Mouse (Mus musculus): ENCODE data around the gene Pced1b. TPM values are rescaled to one million over a fixed set of nuclear protein-coding genes. Genes with fewer than 3 reads are reported as not detected.

Gene Pced1b
- polyA plus RNA-seq, 1 experiment from 2014 or later: 5.7 TPM

- H3K4me3 ChIP-seq (ENCODE audit: low read depth, low read length): no peak overlapping the region
- no peak for ATAC-seq (replicated peaks; ENCODE audit: low FRiP score, low TSS enrichment, low read depth)
- no peak for DNase-seq (ENCODE audit: low spot score)
- H3K27me3 ChIP-seq (replicated peaks; ENCODE audit: control insufficient read depth, insufficient read depth, low read length): no peaks in the 10 kb centered on the region
- 89% methylated on average over 4 of the region's 4 CpGs for WGBS
- H3K4me1 ChIP-seq (replicated peaks; ENCODE audit: control insufficient read depth, insufficient read depth, low read length): 0 out of 2 replicates have a peak, but pooled peaks cover 2% of the 10 kb centered on the region
- no peak overlapping the region for H3K4me2 ChIP-seq (ENCODE audit: low read length)
- H3K27ac ChIP-seq (ENCODE audit: low read depth): no peak overlapping the region
- H3K36me3 ChIP-seq (ENCODE audit: control insufficient read depth, insufficient read depth, low read length): no peaks in the 10 kb centered on the region
- no peak overlapping the region for H3K9ac ChIP-seq (ENCODE audit: low read length)
- H3K9me3 ChIP-seq (ENCODE audit: control insufficient read depth, low read length): no peaks in the 10 kb centered on the region
Measured at GRCm38 (mm10) chr15:97389577-97389976, 142.7 kb downstream of the Pced1b start.

GRCm38 (mm10) chr15:97390778-97391177, 143.9 kb downstream of the Pced1b start:
- H3K4me2 ChIP-seq (ENCODE audit: low read length): no peak overlapping the region
- 0 out of 2 replicates have a peak, but pooled peaks cover 4% of the 10 kb centered on the region for H3K4me1 ChIP-seq (replicated peaks; ENCODE audit: control insufficient read depth, insufficient read depth, low read length)
- H3K36me3 ChIP-seq (ENCODE audit: control insufficient read depth, insufficient read depth, low read length): no peaks in the 10 kb centered on the region
- no peak overlapping the region for H3K27ac ChIP-seq (ENCODE audit: low read depth)
- H3K27me3 ChIP-seq (replicated peaks; ENCODE audit: control insufficient read depth, insufficient read depth, low read length): no peaks in the 10 kb centered on the region
- H3K9me3 ChIP-seq (ENCODE audit: control insufficient read depth, low read length): no peaks in the 10 kb centered on the region
- H3K9ac ChIP-seq (ENCODE audit: low read length): no peak overlapping the region
- no peak for DNase-seq (ENCODE audit: low spot score)
- no peak overlapping the region for H3K4me3 ChIP-seq (ENCODE audit: low read depth, low read length)
- no peak for ATAC-seq (replicated peaks; ENCODE audit: low FRiP score, low TSS enrichment, low read depth)
- 94% methylated on average over 2 of the region's 2 CpGs for WGBS

GRCm38 (mm10) chr15:97391436-97391835, 144.5 kb downstream of the Pced1b start:
- Histone ChIP-seq H3K9ac (ENCODE audit: low read length) (no peak overlapping the region), H3K4me1 (replicated peaks; ENCODE audit: control insufficient read depth, insufficient read depth, low read length) (0 out of 2 replicates have a peak, but pooled peaks cover 4% of the 10 kb centered on the region), H3K27ac (ENCODE audit: low read depth) (no peak overlapping the region), H3K4me2 (ENCODE audit: low read length) (no peak overlapping the region), H3K36me3 (ENCODE audit: control insufficient read depth, insufficient read depth, low read length) (no peaks in the 10 kb centered on the region), H3K4me3 (ENCODE audit: low read depth, low read length) (no peak overlapping the region), H3K9me3 (ENCODE audit: control insufficient read depth, low read length) (no peaks in the 10 kb centered on the region), H3K27me3 (replicated peaks; ENCODE audit: control insufficient read depth, insufficient read depth, low read length) (no peaks in the 10 kb centered on the region)
- DNase-seq (ENCODE audit: low spot score) (no peak), ATAC-seq (replicated peaks; ENCODE audit: low FRiP score, low TSS enrichment, low read depth) (no peak)
- 94% methylated on average over 2 of the region's 2 CpGs for WGBS

GRCm38 (mm10) chr15:97394561-97394960, 147.7 kb downstream of the Pced1b start:
- DNase-seq (ENCODE audit: low spot score): no peak

GRCm38 (mm10) chr15:97396586-97397299, 149.8 kb downstream of the Pced1b start:
- H3K4me2 ChIP-seq (ENCODE audit: low read length): no peak overlapping the region
- DNase-seq (ENCODE audit: low spot score) (no peak), ATAC-seq (replicated peaks; ENCODE audit: low FRiP score, low TSS enrichment, low read depth) (no peak)
- H3K36me3 ChIP-seq (ENCODE audit: control insufficient read depth, insufficient read depth, low read length): no peaks in the 10 kb centered on the region
- no peak overlapping the region for H3K27ac ChIP-seq (ENCODE audit: low read depth)
- WGBS: 88% methylated on average over 4 of the region's 4 CpGs
- 0 out of 2 replicates have a peak, but pooled peaks cover 4% of the 10 kb centered on the region for H3K4me1 ChIP-seq (replicated peaks; ENCODE audit: control insufficient read depth, insufficient read depth, low read length)
- H3K4me3 ChIP-seq (ENCODE audit: low read depth, low read length): no peak overlapping the region
- no peak overlapping the region for H3K9ac ChIP-seq (ENCODE audit: low read length)
- H3K27me3 ChIP-seq (replicated peaks; ENCODE audit: control insufficient read depth, insufficient read depth, low read length): no peaks in the 10 kb centered on the region
- H3K9me3 ChIP-seq (ENCODE audit: control insufficient read depth, low read length): no peaks in the 10 kb centered on the region

More at GRCm38 (mm10) chr15:97394561-97394960, 147.7 kb downstream of the Pced1b start:
- no peak for ATAC-seq (replicated peaks; ENCODE audit: low FRiP score, low TSS enrichment, low read depth)
- H3K4me1 ChIP-seq (replicated peaks; ENCODE audit: control insufficient read depth, insufficient read depth, low read length): 0 out of 2 replicates have a peak, but pooled peaks cover 4% of the 10 kb centered on the region
- H3K9me3 ChIP-seq (ENCODE audit: control insufficient read depth, low read length): no peaks in the 10 kb centered on the region
- H3K4me3 ChIP-seq (ENCODE audit: low read depth, low read length): no peak overlapping the region
- no peak overlapping the region for H3K4me2 ChIP-seq (ENCODE audit: low read length)
- WGBS: 72% methylated on average over 12 of the region's 12 CpGs
- no peak overlapping the region for H3K9ac ChIP-seq (ENCODE audit: low read length)
- H3K36me3 ChIP-seq (ENCODE audit: control insufficient read depth, insufficient read depth, low read length): no peaks in the 10 kb centered on the region
- no peaks in the 10 kb centered on the region for H3K27me3 ChIP-seq (replicated peaks; ENCODE audit: control insufficient read depth, insufficient read depth, low read length)
- no peak overlapping the region for H3K27ac ChIP-seq (ENCODE audit: low read depth)

- 0 out of 2 replicates have a peak, but pooled peaks cover 4% of the 10 kb centered on the region for H3K4me1 ChIP-seq (replicated peaks; ENCODE audit: control insufficient read depth, insufficient read depth, low read length)
- no peak overlapping the region for H3K4me2 ChIP-seq (ENCODE audit: low read length)
- H3K27me3 ChIP-seq (replicated peaks; ENCODE audit: control insufficient read depth, insufficient read depth, low read length): no peaks in the 10 kb centered on the region
- no peak for ATAC-seq (replicated peaks; ENCODE audit: low FRiP score, low TSS enrichment, low read depth)
- H3K36me3 ChIP-seq (ENCODE audit: control insufficient read depth, insufficient read depth, low read length): no peaks in the 10 kb centered on the region
- 94% methylated on average over 2 of the region's 2 CpGs for WGBS
- no peak overlapping the region for H3K4me3 ChIP-seq (ENCODE audit: low read depth, low read length)
- H3K9me3 ChIP-seq (ENCODE audit: control insufficient read depth, low read length): no peaks in the 10 kb centered on the region
- no peak overlapping the region for H3K27ac ChIP-seq (ENCODE audit: low read depth)
- no peak for DNase-seq (ENCODE audit: low spot score)
- H3K9ac ChIP-seq (ENCODE audit: low read length): no peak overlapping the region
Measured at GRCm38 (mm10) chr15:97397793-97398192, 150.9 kb downstream of the Pced1b start.

GRCm38 (mm10) chr15:97400866-97401265, 154.0 kb downstream of the Pced1b start:
- 97% methylated on average over 6 of the region's 6 CpGs for WGBS
- H3K9ac ChIP-seq (ENCODE audit: low read length): no peak overlapping the region
- DNase-seq (ENCODE audit: low spot score): no peak

GRCm38 (mm10) chr15:97404483-97404882, 157.6 kb downstream of the Pced1b start:
- no peak overlapping the region for H3K9ac ChIP-seq (ENCODE audit: low read length)
- no peak overlapping the region for H3K4me2 ChIP-seq (ENCODE audit: low read length)
- H3K27me3 ChIP-seq (replicated peaks; ENCODE audit: control insufficient read depth, insufficient read depth, low read length): no peaks in the 10 kb centered on the region
- ATAC-seq (replicated peaks; ENCODE audit: low FRiP score, low TSS enrichment, low read depth) (no peak), DNase-seq (ENCODE audit: low spot score) (no peak)
- H3K36me3 ChIP-seq (ENCODE audit: control insufficient read depth, insufficient read depth, low read length): no peaks in the 10 kb centered on the region
- H3K4me1 ChIP-seq (replicated peaks; ENCODE audit: control insufficient read depth, insufficient read depth, low read length): 0 out of 2 replicates have a peak, but pooled peaks cover 2% of the 10 kb centered on the region
- 85% methylated on average over 8 of the region's 8 CpGs for WGBS
- no peak overlapping the region for H3K27ac ChIP-seq (ENCODE audit: low read depth)
- no peak overlapping the region for H3K4me3 ChIP-seq (ENCODE audit: low read depth, low read length)
- H3K9me3 ChIP-seq (ENCODE audit: control insufficient read depth, low read length): no peaks in the 10 kb centered on the region

More at GRCm38 (mm10) chr15:97400866-97401265, 154.0 kb downstream of the Pced1b start:
- Histone ChIP-seq H3K27ac (ENCODE audit: low read depth) (no peak overlapping the region), H3K4me1 (replicated peaks; ENCODE audit: control insufficient read depth, insufficient read depth, low read length) (no peaks in the 10 kb centered on the region), H3K36me3 (ENCODE audit: control insufficient read depth, insufficient read depth, low read length) (no peaks in the 10 kb centered on the region), H3K27me3 (replicated peaks; ENCODE audit: control insufficient read depth, insufficient read depth, low read length) (no peaks in the 10 kb centered on the region), H3K9me3 (ENCODE audit: control insufficient read depth, low read length) (no peaks in the 10 kb centered on the region), H3K4me2 (ENCODE audit: low read length) (no peak overlapping the region), H3K4me3 (ENCODE audit: low read depth, low read length) (no peak overlapping the region)
- no peak for ATAC-seq (replicated peaks; ENCODE audit: low FRiP score, low TSS enrichment, low read depth)

GRCm38 (mm10) chr15:97404998-97405397, 158.1 kb downstream of the Pced1b start:
- no peak overlapping the region for H3K4me3 ChIP-seq (ENCODE audit: low read depth, low read length)
- no peaks in the 10 kb centered on the region for H3K27me3 ChIP-seq (replicated peaks; ENCODE audit: control insufficient read depth, insufficient read depth, low read length)
- no peaks in the 10 kb centered on the region for H3K36me3 ChIP-seq (ENCODE audit: control insufficient read depth, insufficient read depth, low read length)
- DNase-seq (ENCODE audit: low spot score): no peak
- H3K9ac ChIP-seq (ENCODE audit: low read length): no peak overlapping the region
- no peak overlapping the region for H3K4me2 ChIP-seq (ENCODE audit: low read length)
- H3K27ac ChIP-seq (ENCODE audit: low read depth): no peak overlapping the region
- WGBS: 72% methylated on average over 7 of the region's 7 CpGs
- ATAC-seq (replicated peaks; ENCODE audit: low FRiP score, low TSS enrichment, low read depth): no peak
- H3K4me1 ChIP-seq (replicated peaks; ENCODE audit: control insufficient read depth, insufficient read depth, low read length): 0 out of 2 replicates have a peak, but pooled peaks cover 2% of the 10 kb centered on the region
- H3K9me3 ChIP-seq (ENCODE audit: control insufficient read depth, low read length): no peaks in the 10 kb centered on the region
